8 mouse cellular contexts compared by ENCODE assay signal in genomic region chr8:95715676-95716531, GRCm38 (mm10). TPM values are rescaled to one million over a fixed set of nuclear protein-coding genes. Genes with fewer than 3 reads are reported as not detected.
DNase-seq lines count a peak whose midpoint lies in the region; ATAC-seq and TF ChIP-seq lines count a peak whose summit lies in the region.

Gene Setd6 (plus strand): TSS chr8:95715881.

- H3K27me3 ChIP-seq in embryonic facial prominence, embryonic 14.5 days (replicated peaks; ENCODE audit: control insufficient read depth, insufficient read depth, low read length): no peaks in the 10 kb centered on the region
- H3K27me3 ChIP-seq in heart, adult 2 months (ENCODE audit: control insufficient read depth, insufficient read depth, low read length): no peaks in the 10 kb centered on the region
- no peaks in the 10 kb centered on the region for H3K27me3 ChIP-seq in liver, adult 2 months (ENCODE audit: control insufficient read depth, insufficient read depth, low read length)

- no peak within 1 kb of the TSS; the same call in 1 of the 2 replicates for H3K27ac ChIP-seq in embryonic facial prominence, embryonic 14.5 days (replicated peaks; ENCODE audit: low read depth, low read length)
- H3K27ac ChIP-seq in heart, adult 2 months: peak within 1 kb of the TSS; percentile 75
- H3K27ac ChIP-seq in liver, adult 2 months (replicated peaks; ENCODE audit: insufficient read depth, low read depth, low read length): peak within 1 kb of the TSS; percentile 54

- peak within 1 kb of the TSS; percentile 72 for H3K4me2 ChIP-seq in embryonic facial prominence, embryonic 14.5 days (ENCODE audit: low read depth, low read length)

- no peak for TF ChIP-seq CTCF in heart, adult 2 months (IDR thresholded peaks at IDR 0.05)
- TF ChIP-seq CTCF in liver, adult 2 months (IDR thresholded peaks at IDR 0.05; ENCODE audit: low read depth, low read length): no peak

- peak within 1 kb of the TSS; percentile 86 for H3K4me3 ChIP-seq in embryonic facial prominence, embryonic 14.5 days (ENCODE audit: low read depth, low read length)
- H3K4me3 ChIP-seq in heart, adult 2 months: peak within 1 kb of the TSS; percentile 73
- H3K4me3 ChIP-seq in liver, adult 2 months (ENCODE audit: insufficient read depth, low read depth, low read length): peak within 1 kb of the TSS; percentile 97

- DNase-seq in B cell, adult 2 months: peak; percentile 84 to 85
- DNase-seq in adrenal gland, postnatal 4 days (ENCODE audit: low spot score in 2 of 2): peak; percentile 62 to 67
- DNase-seq in embryonic facial prominence, embryonic 14.5 days (ENCODE audit: low spot score): peak; percentile 95
- peak; percentile 89 to 92 for DNase-seq in heart, adult 2 months
- peak; percentile 86 to 89 for DNase-seq in kidney, adult 8-10 months
- DNase-seq in liver, adult 2 months (ENCODE audit: extremely low read depth, low read depth, low spot score): peak; percentile 91
- peak; percentile 83 to 91 for DNase-seq in spleen, postnatal 4 days (ENCODE audit: low spot score in 2 of 2)

- peak; percentile 75 for TF ChIP-seq POLR2A in heart, adult 2 months (IDR thresholded peaks at IDR 0.05; ENCODE audit: insufficient read depth, low read depth, low read length)
- TF ChIP-seq POLR2A in liver, adult 2 months (IDR thresholded peaks at IDR 0.05; ENCODE audit: extremely low read depth, insufficient read depth, low read length): peak; percentile 32; the same call in 1 of the 2 replicates

- peaks cover 11% of the 10 kb centered on the region for H3K4me1 ChIP-seq in embryonic facial prominence, embryonic 14.5 days (ENCODE audit: control insufficient read depth, insufficient read depth, low read length)
- H3K4me1 ChIP-seq in heart, adult 2 months (ENCODE audit: control insufficient read depth, insufficient read depth, low read length): peaks cover 2% of the 10 kb centered on the region; the same call in 1 of the 2 replicates
- peaks cover 10% of the 10 kb centered on the region for H3K4me1 ChIP-seq in liver, adult 2 months (ENCODE audit: control insufficient read depth, insufficient read depth, low read length)

- H3K9ac ChIP-seq in embryonic facial prominence, embryonic 14.5 days (ENCODE audit: low read depth, low read length): peak within 1 kb of the TSS; percentile 80
- H3K9ac ChIP-seq in heart, adult 2 months (ENCODE audit: low read depth, low read length): peak within 1 kb of the TSS; percentile 90
- H3K9ac ChIP-seq in liver, adult 2 months (ENCODE audit: low read depth, low read length): peak within 1 kb of the TSS; percentile 96

- peaks cover 31% of the 10 kb centered on the region for H3K36me3 ChIP-seq in embryonic facial prominence, embryonic 14.5 days (ENCODE audit: control insufficient read depth, insufficient read depth, low read length)
- H3K36me3 ChIP-seq in heart, adult 2 months (ENCODE audit: control insufficient read depth, insufficient read depth, low read length): no peaks in the 10 kb centered on the region
- peaks cover 17% of the 10 kb centered on the region for H3K36me3 ChIP-seq in liver, adult 2 months (ENCODE audit: control insufficient read depth, insufficient read depth, low read length)

- ATAC-seq in embryonic facial prominence, embryonic 14.5 days (ENCODE audit: low read depth): peak; percentile 93
- ATAC-seq in monocyte, adult 5-6 weeks (replicated peaks; ENCODE audit: insufficient number of reproducible peaks, low FRiP score, low TSS enrichment, poor library complexity, severe bottlenecking): peak; percentile 43; the same call in 1 of the 2 replicates

- 0 out of 2 replicates have a peak, but pooled peaks have one; percentile 24 for TF ChIP-seq EP300 in heart, adult 2 months (IDR thresholded peaks at IDR 0.05; ENCODE audit: insufficient read depth, low read depth, low read length)

- under 1% methylated on average over 34 of the region's 79 CpGs for WGBS in embryonic facial prominence, embryonic 14.5 days
- under 1% methylated on average over 77 of the region's 79 CpGs for whole genome bisulfite sequencing in heart, adult 2 months
- 1% methylated on average over 79 of the region's 79 CpGs for WGBS in liver, adult 2 months

- no peaks in the 10 kb centered on the region for H3K79me2 ChIP-seq in heart, adult 2 months (replicated peaks; ENCODE audit: control insufficient read depth, insufficient read depth, low read length)
- no peaks in the 10 kb centered on the region for H3K79me2 ChIP-seq in liver, adult 2 months (ENCODE audit: control insufficient read depth, insufficient read depth, low read length)

- no peaks in the 10 kb centered on the region for H3K9me3 ChIP-seq in embryonic facial prominence, embryonic 14.5 days (ENCODE audit: control insufficient read depth, low read length)

- intact Hi-C loops in heart, adult 2 months (cut with DNase I): no loop called here

RNA-seq across cellular contexts. Expression of gene Setd6, which starts in this region (rescaled TPM):
- 10 to 100 TPM; 26.0 to 28.7 TPM for total RNA-seq in adrenal gland, postnatal 4 days (2021)
- 16.7 and 16.8 TPM in 2 replicates for polyA plus RNA-seq in embryonic facial prominence, embryonic 14.5 days (2014; fragmentation: Nextera tagmentation; extraction: Ambion mirVana)
- 10 to 100 TPM; 14.3 to 15.3 TPM for total RNA-seq in heart, adult 2 months (2021)
- 8.0 and 13.1 TPM in 2 replicates for polyA plus RNA-seq in heart, adult 2 months (2012; rRNA removed)
- 15.4 and 20.9 TPM in 2 replicates for total RNA-seq in liver, adult 2 months (2014; rRNA removed)
- polyA plus RNA-seq in liver, adult 2 months (2012; rRNA removed): 8.8 and 13.0 TPM in 2 replicates
- total RNA-seq in monocyte, adult 5-6 weeks (2017): 28.0 to 35.7 TPM (median 28.3 TPM) in 3 replicates
